Mouse (Mus musculus) thymus, postnatal 14 days (tissue): ENCODE measurements around the gene Rsrc1.
A peak's percentile ranks its signal among the peaks of the same experiment; 100 is the strongest.

ENCODE experiments used
- DNase-seq: peaks from one replicate; pipeline ENCODE4 v3.0.0; 2021

Gene Rsrc1

DNA sequence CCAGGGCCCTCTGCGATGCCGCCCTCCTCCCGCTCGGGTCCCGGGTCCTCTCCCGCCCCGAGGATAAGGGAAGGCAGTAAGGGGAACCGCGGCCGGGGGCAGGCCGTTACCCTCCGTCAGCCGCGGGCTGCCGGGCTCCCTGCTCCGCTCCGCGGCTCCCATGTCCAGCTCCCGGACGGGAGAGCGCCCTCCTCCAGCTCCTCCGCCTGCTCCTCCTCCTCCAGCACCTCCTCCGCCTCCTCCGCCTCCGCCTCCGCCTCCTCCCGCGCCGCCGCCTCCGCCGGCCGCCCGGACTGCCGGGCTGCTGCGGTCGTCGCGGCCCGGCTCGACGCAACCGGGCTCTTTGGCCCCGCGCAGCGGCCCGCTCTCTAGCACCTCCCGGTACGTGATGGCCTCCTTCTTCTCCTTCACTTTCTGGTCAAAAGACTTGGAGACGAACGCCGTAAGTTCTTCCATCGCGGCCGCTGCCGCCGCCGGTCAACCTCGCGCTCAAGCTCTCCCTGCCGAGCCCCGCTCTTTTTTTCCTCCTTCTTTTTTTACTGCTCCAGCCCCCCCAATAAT lies at the start of gene Rsrc1:
Gene Rsrc1 (plus strand): TSS at position 290 of the 561 bp plus-strand sequence.
- DNase-seq, result peak; percentile 41

DNA sequence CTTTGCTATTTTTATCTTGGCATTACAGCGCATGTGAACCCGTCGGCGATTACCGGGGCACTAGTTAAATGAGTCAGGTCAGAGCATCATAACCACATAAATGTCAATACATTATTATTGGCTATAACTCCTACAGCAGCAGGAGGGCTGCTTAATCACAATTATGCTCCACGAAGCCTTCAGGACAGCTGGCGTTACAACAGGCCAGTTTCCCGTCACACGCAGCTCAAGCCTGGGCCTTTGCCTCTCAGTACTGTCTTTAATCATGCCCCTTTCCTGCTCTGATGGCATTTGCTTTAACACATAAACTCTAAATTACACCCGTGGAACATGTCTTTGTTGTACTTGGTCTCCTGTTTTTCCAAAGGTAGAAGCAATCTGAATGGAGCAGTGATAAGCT lies 41.5 kb upstream of the Rsrc1 start:
- no peak for DNase-seq

DNA sequence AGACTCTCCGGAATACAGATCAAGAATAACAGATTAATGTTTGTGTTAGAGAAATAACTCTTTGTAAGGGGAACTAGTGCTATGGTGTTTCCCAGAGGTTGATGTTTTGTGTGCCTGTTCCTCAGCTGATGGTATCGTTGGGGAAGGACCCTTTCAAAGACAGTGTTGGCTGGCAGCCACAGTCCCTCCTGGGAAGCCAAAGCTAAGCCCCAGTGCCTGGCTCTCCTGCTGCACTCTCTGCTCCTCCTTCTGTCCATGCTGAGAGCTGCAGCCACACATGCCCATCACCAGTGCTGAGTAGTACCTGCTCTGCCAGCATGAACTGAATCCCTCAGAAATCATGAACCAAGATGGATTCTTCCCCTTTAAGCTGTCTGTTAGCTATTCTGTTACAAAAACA lies 26.1 kb upstream of the Rsrc1 start:
- no peak for DNase-seq

GRCm38 (mm10) chr3:66959972-66960371 lies 21.2 kb upstream of the Rsrc1 start:
- DNase-seq, result no peak

GRCm38 (mm10) chr3:66964884-66965283 lies 16.3 kb upstream of the Rsrc1 start:
- DNase-seq, result no peak

GRCm38 (mm10) chr3:66967508-66967907 lies 13.7 kb upstream of the Rsrc1 start:
- no peak for DNase-seq

- no peak for DNase-seq
These were observed 10.9 kb upstream of the Rsrc1 start for GRCm38 (mm10) chr3:66970261-66970660.

DNA sequence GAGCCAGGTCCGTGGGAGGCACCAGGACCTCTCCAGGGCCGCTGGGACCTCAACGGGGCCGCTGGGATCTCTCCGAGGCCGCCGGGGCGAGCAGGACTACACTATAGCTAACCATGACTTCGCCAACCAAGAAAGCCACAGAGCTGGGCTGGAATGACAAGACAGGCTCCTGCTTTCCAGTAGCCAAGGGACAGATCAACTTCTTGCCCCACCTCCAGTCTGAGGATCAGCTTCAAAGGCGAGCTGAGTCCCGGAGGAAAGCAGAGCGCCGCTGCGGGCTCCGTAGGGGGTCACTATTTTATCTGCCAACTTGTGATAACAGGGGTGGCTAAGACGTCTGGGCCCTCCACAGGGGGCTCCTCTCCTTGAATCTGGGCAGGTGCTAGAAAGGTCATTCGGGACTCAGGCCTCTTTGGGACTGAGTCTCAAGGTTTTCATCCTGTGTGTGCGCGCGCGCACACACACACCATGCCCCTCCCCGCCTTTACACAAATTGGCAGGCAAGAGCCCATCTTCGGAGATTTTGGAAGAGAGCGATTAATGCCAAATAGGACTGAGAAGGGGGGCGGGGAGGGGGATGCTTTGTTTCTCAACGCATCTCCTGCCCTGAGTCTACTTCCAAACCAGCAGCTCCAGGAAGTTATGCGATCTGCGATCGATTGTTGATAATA lies 10.4 kb upstream of the Rsrc1 start:
- no peak for DNase-seq

- no peak for DNase-seq
These were observed 8.8 kb upstream of the Rsrc1 start for GRCm38 (mm10) chr3:66972191-66972950.

GRCm38 (mm10) chr3:66973391-66973943 lies 7.7 kb upstream of the Rsrc1 start:
- DNase-seq, result peak; percentile 38

DNA sequence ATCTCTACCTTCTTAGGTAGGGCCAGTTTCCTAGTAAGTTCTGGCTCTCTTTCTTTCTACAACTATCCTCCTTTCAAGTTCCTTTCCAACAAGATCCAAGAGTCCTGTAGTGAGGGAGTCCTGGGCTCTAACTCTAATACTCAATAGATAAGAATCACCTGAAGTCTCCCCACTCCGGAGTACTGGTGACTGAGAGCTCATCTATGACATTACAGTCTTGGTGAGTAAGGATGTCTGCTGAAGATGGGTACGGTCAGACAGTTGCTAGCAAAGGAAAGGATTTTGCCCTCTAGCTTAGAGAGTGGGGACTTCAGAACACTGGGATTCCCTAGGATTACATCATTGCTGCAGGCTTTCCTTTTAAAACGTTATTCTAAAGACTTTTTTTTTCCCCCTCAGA lies 6.7 kb upstream of the Rsrc1 start:
- no peak for DNase-seq

GRCm38 (mm10) chr3:66976889-66977615 lies 4.1 kb upstream of the Rsrc1 start:
- DNase-seq, result no peak

DNA sequence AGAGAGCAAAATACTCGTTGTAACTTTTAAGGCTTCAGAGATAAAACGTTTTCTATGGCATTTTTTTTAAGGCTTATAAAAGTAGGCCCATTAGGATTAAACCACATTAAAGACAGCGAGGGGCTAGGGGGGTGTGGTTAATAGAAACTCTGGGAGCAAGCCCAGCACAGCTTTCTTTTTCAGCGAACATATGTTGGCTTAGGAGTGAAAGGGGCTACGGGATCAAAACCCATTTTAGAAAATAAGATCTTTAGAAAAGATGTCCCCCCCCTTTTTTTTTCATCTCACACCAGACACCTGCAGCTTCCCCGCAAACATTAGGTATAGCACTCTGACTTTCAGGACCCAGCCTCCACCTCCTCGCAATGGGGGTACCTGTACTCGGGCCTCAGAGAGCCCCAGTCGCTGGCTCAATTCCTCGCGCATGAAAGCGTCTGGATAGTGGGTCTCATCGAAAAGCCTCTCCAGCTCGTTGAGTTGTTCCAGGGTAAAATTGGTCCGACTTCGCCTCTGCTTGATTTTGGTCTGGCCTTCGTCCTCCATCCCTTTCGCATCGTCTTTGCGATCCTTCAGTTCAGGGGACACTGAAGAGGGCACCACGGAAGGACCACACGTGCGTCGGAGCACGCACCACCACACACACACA lies 3.3 kb upstream of the Rsrc1 start:
- no peak for DNase-seq

- no peak for DNase-seq
These were observed 2.5 kb upstream of the Rsrc1 start for GRCm38 (mm10) chr3:66978457-66979381.

DNA sequence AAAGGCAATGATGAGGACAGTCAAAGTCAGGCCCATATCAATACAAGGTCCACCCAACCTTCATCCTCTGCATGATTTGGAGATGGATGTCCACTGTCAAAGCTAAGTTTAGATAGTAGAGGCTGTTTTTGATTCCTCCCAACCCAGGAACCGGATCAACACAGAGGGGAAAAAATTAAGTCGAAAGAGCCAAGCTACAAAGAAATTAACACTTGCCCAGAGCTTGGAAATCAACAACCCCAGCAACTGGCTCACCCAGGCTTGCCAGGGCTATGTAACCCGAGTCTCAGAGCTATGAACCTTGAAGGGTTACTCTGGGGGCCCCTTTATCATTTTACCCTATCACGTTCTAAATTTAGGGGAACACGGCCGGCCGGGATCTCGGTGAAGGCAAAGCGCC lies 1.7 kb upstream of the Rsrc1 start:
- DNase-seq, result no peak

DNA sequence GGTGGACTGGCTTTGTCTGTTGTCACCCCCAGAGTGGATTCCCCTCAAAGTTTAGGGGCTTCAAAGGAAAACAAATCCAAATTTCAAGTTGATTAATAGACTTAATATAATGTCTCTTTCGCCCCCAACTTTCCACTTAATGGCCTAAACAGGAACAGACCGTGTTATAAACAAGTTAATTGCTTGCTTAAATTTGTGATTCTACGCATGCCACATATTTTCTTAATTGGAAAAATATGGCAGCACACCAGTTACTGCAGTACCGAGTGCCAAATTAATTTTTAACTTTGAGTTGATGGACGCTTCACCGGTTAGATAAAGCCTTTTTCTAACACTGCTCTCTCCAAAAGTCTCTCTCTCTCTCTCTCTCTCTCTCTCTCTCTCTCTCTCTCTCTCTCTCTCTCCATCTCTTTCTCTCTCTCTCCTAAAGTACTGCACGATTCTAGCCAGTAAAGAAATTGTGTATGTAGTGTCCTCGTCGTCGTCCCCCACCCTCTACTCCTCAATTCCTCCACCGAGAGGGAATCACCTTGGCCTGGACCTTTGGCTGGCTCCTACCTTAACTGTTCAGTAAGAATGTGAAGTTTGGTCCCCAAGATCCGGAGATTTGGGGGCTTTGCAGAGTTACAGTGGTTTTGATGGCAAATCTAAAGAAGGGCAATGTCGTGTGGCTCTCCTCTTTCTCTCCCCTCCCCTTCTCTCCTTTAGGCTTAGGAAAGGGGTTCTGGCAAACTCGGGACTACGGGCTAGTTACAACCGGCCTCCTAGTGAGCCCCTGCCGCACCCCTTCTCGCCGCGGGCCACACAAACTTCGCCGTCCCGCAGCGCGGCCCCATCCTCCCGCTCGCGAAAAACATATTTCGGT lies 847 bp upstream of the Rsrc1 start:
- DNase-seq, result no peak

DNA sequence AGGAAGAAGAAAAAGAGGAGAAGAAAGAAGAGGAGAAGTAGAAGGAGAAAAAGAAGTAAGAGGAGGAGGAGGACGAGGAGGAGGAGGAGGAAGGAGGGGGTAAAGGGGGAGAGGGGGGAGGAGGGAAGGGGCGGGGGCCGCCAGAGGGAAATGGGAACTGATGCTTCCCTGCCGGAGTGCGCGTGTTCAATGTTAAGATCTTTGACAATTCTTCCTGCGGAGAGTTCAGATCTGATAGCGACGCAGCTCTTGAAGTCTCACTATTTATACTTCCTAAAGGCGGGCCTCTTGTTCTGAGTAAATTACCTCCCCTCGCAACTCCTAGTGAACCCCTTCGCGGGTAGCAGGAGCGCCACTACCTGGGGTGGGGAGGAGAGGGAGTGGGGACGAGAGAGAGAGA lies 516 bp downstream of the Rsrc1 start, which contains the start of gene Shox2:
Gene Shox2 (minus strand): TSS at position 66 of the 400 bp plus-strand sequence.
- DNase-seq, result no peak

- DNase-seq, result peak; percentile 51
These were observed 1.2 kb downstream of the Rsrc1 start for GRCm38 (mm10) chr3:66982181-66982911.

DNA sequence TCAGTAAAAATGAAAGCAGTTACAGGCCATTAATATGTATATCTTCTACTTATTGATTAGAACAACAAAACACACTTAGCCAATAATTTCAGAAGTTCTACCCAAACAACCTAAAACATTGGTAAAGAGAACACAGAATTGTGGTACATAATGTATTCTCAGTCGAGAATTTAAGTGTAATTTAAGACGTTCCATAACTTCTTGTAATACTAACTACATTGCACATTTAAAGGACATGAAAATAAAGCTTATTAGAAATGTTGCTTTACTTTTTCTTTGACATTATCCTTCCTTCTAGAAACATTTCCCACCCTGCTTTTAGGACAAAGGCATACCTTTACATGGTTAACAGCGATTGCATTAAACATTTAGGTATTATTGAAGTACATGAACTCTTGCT lies 2.3 kb downstream of the Rsrc1 start:
- no peak for DNase-seq
